Mouse (Mus musculus) T-helper 1 cell (primary cell): ENCODE results near the gene 1500015O10Rik.

Source experiments
- in situ Hi-C: fragments of 300-600 bp; cut with MboI, MseI; formaldehyde crosslinking; loops from one replicate; pipeline ENCODE4 v1.15.1; 2025; ENCODE audit warnings: high pct_unique_total_duplicates

1500015O10Rik gene

DNA sequence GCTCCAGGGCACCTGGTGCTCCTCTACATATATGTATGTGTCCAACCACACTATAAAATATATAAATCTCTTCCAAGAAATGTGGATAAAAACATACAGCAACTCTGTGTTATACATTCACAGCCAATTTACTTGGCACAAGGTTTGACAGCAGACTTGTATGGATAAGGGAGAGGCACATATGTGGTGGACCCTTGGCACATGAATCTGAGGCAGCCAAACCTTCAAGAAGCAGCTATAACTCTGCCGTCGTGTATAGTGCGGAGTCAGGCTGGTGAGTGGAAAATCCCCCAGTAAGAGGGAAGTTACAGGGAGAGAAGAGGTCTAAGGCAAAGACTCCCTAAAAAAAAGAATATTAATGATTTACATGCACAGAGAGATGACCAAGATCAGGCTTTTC is 42.3 kb downstream of the 1500015O10Rik start:
- in situ Hi-C loops: no loop called here

DNA sequence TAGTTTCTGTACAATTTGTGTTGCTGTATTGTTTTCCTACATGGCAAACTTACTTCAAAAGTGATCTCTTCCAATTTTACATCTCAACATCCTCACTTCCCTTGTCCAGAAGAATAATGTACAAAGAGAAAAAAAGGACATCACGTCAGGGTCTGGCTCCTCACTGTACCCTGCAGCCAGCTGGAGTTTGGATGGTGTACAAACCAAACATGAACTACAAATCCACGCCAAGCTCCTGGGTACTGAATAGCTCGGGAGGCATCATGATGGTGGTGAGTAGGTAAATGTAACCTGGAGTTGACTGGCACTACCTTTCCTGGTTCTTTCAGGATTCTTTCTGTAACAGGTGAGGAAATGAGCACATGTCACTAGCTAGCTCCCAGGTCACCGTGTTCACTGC is 43.7 kb downstream of the 1500015O10Rik start:
- in situ Hi-C loops: no loop called here

GRCm38 (mm10) chr1:43776106-43776505 is 45.7 kb downstream of the 1500015O10Rik start:
- in situ Hi-C loops: no loop called here

GRCm38 (mm10) chr1:43781195-43781594 is 50.8 kb downstream of the 1500015O10Rik start:
- in situ Hi-C loops: no loop called here

DNA sequence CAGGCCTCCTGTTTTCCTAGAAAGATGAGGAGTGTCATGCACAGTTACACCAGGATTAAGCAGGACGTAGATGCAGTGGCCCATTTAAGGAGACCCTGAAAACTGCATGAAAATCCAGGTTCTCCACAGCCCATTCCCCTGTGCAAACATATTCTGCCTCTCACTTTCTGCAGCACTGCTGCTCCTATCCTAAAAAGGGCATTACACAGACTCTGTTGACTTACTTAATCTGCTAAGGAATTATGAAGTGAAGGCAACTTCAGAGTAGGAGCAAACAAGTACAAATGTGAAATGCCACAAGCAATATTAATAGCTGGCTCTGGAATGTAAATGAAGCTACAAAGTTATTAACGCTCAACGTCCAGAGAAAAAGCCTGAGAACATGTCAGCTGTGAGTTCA is 51.3 kb downstream of the 1500015O10Rik start:
- in situ Hi-C loops: no loop called here

- in situ Hi-C loops: no loop called here
Observed at GRCm38 (mm10) chr1:43782680-43783079, 52.3 kb downstream of the 1500015O10Rik start.

GRCm38 (mm10) chr1:43783186-43783585 is 52.8 kb downstream of the 1500015O10Rik start:
- in situ Hi-C loops: no loop called here

- in situ Hi-C loops: no loop called here
Observed at GRCm38 (mm10) chr1:43785316-43785715, 54.9 kb downstream of the 1500015O10Rik start.

GRCm38 (mm10) chr1:43786711-43787110 is 56.3 kb downstream of the 1500015O10Rik start:
- in situ Hi-C loops: no loop called here

DNA sequence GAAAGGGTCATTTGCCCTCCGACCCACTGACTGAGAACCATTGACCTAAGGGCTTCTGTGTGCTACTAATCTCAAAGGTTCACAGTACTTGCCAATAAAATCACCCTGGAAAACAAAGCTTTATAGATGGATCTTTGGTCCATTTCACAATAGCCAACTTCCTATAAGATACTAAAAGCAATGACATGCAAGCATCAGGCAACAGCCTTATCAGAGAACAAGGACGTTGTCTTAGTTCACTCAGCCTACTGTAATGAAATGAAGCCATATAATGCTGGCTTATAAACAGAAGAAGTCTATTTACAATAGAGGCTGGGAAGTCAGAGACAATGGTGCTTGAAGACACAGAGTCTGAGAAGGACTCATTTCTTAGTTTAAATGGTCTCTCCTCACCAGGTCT is 59.4 kb downstream of the 1500015O10Rik start:
- in situ Hi-C loops: no loop called here
